Mouse (Mus musculus): ENCODE results near the gene Dgkq.

- TF ChIP-seq POLR2A (IDR thresholded peaks at IDR 0.05; ENCODE audit: borderline replicate concordance, low read depth, low read length) (no peak), CTCF (IDR thresholded peaks at IDR 0.05; ENCODE audit: low read depth, low read length) (no peak)
These were observed 24.4 kb upstream of the Dgkq start for GRCm38 (mm10) chr5:108693872-108694288.

Measured in bone marrow macrophage, adult 2 months (primary cell).